Mouse (Mus musculus) liver, embryonic 12.5 days (tissue): Measurements from ENCODE around the gene Slc16a4. TPM values are rescaled to one million over a fixed set of nuclear protein-coding genes. Genes with fewer than 3 reads are reported as not detected.
A peak's percentile ranks its signal among the peaks of the same experiment; 100 is the strongest.

ENCODE experiments used
- ATAC-seq: fragments of 200-750 bp; cut with Nextera tagmentation; 2 replicates; pipeline ENCODE4 v1.8.0; 2017; ENCODE audit warnings: moderate number of reproducible peaks, mild to moderate bottlenecking, moderate library complexity
- H3K27ac ChIP-seq: fragments of 300-500 bp; sonication (generic); 2 replicates; pipeline ENCODE4 v1.5.1; 2016; ENCODE audit warnings: mild to moderate bottlenecking
- H3K27me3 ChIP-seq: fragments of 300-500 bp; sonication (generic); replicated peaks from 2 replicates; pipeline ENCODE4 v1.6.1; 2016; ENCODE audit warnings: mild to moderate bottlenecking, moderate library complexity
- H3K36me3 ChIP-seq: fragments of 300-500 bp; sonication (generic); 2 replicates; pipeline ENCODE4 v1.6.1; 2016; ENCODE audit warnings: mild to moderate bottlenecking, moderate library complexity
- H3K4me1 ChIP-seq: fragments of 300-500 bp; sonication (generic); 2 replicates; pipeline ENCODE4 v1.6.1; 2016
- H3K4me2 ChIP-seq: fragments of 300-500 bp; sonication (generic); 2 replicates; pipeline ENCODE4 v1.6.1; 2016; ENCODE audit warnings: mild to moderate bottlenecking, moderate library complexity
- H3K4me3 ChIP-seq: fragments of 300-500 bp; sonication (generic); 2 replicates; pipeline ENCODE4 v1.5.1; 2016; ENCODE audit warnings: mild to moderate bottlenecking, moderate library complexity
- H3K9ac ChIP-seq: fragments of 300-500 bp; sonication (generic); 2 replicates; pipeline ENCODE4 v1.6.1; 2016; ENCODE audit warnings: mild to moderate bottlenecking, moderate library complexity
- H3K9me3 ChIP-seq: fragments of 300-500 bp; sonication (generic); replicated peaks from 2 replicates; pipeline ENCODE4 v1.6.1; 2016; ENCODE audit warnings: mild to moderate bottlenecking, moderate library complexity
- WGBS: fragments of 180-500 bp; shearing (Covaris S2); methylation state at CpG from one replicate; pipeline ENCODE4 v1.1.7; 2016; ENCODE audit not compliant: insufficient replicate concordance; 5-methylcytosine and 5-hydroxymethylcytosine counted together
- polyA plus RNA-seq: library from polyadenylated mRNA; unstranded; fragments of >200 nt; fragmentation: Nextera tagmentation; extraction: Ambion mirVana; gene quantifications from 2 replicates; pipeline ENCODE4 v1.2.1, GENCODE M21; 2016

Gene Slc16a4
- polyA plus RNA-seq, 1 experiment from 2014 or later, result 1.0 TPM

DNA sequence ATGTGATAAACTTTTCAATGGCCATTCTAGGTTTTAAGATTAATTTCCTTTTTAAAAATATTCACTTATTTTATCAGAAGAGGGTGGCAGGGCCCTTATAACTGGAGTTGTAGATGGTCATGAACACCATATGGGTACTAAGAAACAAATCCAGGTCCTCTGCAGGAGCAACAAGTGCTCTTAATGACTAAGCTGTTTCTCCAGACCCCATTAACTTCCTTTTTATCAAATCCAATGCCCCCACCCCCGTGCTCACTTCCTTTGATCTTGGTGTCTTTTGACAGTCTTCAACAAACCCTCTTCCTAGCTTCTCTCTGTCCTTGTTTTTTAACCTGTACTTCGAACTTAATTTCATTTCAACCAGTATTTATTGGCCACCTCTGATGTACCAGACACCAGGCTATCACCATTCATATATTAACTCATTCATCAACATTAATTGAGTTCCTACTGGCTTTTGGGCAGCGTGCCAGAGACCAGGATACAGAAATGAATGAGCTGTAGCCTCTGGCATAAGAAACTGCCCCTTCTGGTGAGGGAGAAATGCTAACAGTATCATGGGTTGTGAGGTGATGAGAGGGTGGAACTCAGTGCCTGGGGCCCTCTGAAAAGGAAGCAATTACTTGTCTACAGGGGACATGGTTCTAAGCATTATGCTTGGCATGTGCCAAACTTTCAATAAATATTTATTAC, 54.1 kb downstream of the Slc16a4 start:
- H3K4me3 ChIP-seq, result no peak overlapping the region
- H3K36me3 ChIP-seq, result no peaks in the 10 kb centered on the region
- H3K4me2 ChIP-seq, result no peak overlapping the region
- H3K9me3 ChIP-seq, result no peaks in the 10 kb centered on the region
- H3K27me3 ChIP-seq, result peaks cover 6% of the 10 kb centered on the region; the same call in 1 of the 2 replicates
- no peak overlapping the region for H3K27ac ChIP-seq
- peaks cover 14% of the 10 kb centered on the region for H3K4me1 ChIP-seq
- no peak for ATAC-seq
- 22% methylated on average over 3 of the region's 3 CpGs for WGBS
- H3K9ac ChIP-seq, result no peak overlapping the region; the same call in 1 of the 2 replicates

DNA sequence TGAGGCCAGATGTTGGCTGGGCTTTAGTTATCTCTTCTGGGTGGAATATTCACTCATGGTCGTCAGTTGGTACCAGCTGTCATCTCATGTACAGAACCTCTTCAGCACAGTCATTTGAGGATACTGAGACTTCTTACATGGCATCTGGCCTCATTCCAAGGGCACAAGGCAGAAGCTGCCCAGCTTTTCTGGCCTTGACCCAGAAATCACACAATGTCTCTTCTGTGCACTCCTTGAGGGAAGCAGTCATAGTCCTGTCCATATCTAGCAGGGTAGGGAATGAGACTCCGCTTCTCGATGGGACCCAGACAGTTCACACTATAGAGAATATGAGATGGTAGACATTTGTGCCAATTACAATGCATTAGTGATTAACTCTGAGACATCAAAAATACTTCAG, 58.0 kb downstream of the Slc16a4 start:
- Histone ChIP-seq H3K27me3 (peaks cover 4% of the 10 kb centered on the region; the same call in 1 of the 2 replicates), H3K9ac (no peak overlapping the region), H3K27ac (no peak overlapping the region), H3K9me3 (no peaks in the 10 kb centered on the region), H3K36me3 (no peaks in the 10 kb centered on the region), H3K4me1 (peaks cover 14% of the 10 kb centered on the region), H3K4me3 (no peak overlapping the region), H3K4me2 (no peak overlapping the region)
- ATAC-seq, result no peak
- WGBS, result 72% methylated on average over 3 of the region's 3 CpGs

DNA sequence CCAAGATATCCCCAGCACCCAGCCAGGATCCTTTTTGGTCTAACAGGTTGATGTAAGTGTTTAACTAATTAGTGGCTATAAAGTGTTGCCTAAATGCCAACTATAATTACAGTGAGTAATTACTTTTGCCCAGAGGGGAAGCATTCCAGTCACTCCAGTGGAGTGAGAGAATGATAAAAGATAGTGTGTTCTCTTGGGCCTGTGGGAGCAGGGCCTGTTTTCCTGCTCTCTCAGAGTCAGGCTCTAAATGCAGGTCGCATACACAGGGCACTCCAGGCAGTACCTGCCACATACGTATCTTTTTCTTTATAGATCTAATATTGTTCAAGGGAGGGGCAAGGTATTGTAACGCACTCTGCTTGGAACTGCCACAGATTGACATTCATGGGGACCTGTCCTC, 60.7 kb downstream of the Slc16a4 start:
- Histone ChIP-seq H3K4me1 (peaks cover 1% of the 10 kb centered on the region; the same call in 1 of the 2 replicates), H3K27ac (no peak overlapping the region), H3K36me3 (no peaks in the 10 kb centered on the region), H3K27me3 (peaks cover 4% of the 10 kb centered on the region; the same call in 1 of the 2 replicates), H3K9me3 (no peaks in the 10 kb centered on the region), H3K4me2 (no peak overlapping the region), H3K4me3 (no peak overlapping the region), H3K9ac (no peak overlapping the region)
- no peak for ATAC-seq
- WGBS, result 58% methylated on average over 3 of the region's 3 CpGs

DNA sequence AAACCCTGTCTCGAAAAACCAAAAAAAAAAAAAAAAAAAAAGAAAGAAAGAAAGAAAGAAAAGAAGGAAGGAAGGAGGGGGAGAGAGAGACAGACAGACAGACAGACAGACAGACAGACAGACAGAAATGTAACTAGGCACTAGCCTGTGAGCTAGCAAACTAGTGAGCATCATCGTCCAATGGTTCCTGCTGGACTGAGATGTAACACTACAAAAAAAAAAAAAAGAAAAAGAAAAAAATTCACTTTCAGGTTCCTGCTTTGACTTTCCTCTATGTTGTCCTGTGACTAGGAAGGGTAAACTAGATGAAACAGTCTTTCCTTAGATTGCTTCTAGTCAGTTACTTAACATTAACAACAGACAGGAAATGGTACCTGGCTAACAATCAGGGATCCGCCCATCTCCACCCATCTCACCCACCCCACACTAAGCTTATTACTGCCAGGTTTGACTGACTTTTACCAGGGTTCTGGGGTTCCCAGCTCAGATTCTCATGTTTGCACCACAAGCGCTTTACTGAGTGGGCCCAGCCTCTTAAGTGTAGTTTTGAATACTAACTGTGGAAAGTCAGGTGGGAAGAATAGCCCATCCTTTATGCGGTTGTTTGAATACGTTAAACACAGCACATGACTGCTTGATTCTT, 64.7 kb downstream of the Slc16a4 start:
- 77% methylated on average over 5 of the region's 6 CpGs for WGBS
- H3K4me1 ChIP-seq, result peaks cover 10% of the 10 kb centered on the region; the same call in 1 of the 2 replicates
- H3K4me3 ChIP-seq, result no peak overlapping the region
- H3K27ac ChIP-seq, result no peak overlapping the region
- H3K9me3 ChIP-seq, result no peaks in the 10 kb centered on the region
- H3K27me3 ChIP-seq, result peaks cover 6% of the 10 kb centered on the region; the same call in 1 of the 2 replicates
- H3K4me2 ChIP-seq, result no peak overlapping the region
- no peak for ATAC-seq
- no peaks in the 10 kb centered on the region for H3K36me3 ChIP-seq
- H3K9ac ChIP-seq, result no peak overlapping the region

DNA sequence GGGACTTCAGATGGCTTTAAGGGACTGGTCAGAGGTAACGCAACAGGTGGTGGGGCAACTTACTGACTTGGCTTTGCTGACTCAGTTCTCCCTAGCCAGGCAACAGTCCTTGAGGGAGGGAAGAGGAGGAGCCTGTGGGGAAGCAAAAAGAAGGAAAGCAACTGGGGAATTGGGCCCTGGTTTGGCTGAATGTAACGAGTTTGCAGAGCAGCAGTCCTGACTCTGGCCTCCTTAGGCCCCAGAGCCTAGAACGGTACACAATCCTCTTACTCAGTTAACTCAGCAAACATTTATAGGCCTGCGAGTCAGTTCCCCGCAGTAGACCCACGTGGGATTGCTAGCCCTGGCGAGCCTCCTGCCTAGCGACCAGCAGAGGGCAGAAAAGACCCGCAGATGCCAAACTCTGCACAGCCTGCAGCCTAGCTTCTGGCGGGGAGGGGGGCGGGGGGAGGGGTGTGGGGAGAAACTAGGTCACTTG, 66.0 kb downstream of the Slc16a4 start:
- 2% methylated on average over 11 of the region's 11 CpGs for WGBS
- H3K9me3 ChIP-seq, result no peaks in the 10 kb centered on the region
- ATAC-seq, result peak; percentile 80
- H3K9ac ChIP-seq, result peak overlapping the region; percentile 2; the same call in 1 of the 2 replicates
- no peaks in the 10 kb centered on the region for H3K36me3 ChIP-seq
- H3K4me2 ChIP-seq, result peak overlapping the region; percentile 45
- no peak overlapping the region for H3K4me3 ChIP-seq
- H3K4me1 ChIP-seq, result peaks cover 10% of the 10 kb centered on the region; the same call in 1 of the 2 replicates
- no peak overlapping the region for H3K27ac ChIP-seq
- H3K27me3 ChIP-seq, result peaks cover 14% of the 10 kb centered on the region

DNA sequence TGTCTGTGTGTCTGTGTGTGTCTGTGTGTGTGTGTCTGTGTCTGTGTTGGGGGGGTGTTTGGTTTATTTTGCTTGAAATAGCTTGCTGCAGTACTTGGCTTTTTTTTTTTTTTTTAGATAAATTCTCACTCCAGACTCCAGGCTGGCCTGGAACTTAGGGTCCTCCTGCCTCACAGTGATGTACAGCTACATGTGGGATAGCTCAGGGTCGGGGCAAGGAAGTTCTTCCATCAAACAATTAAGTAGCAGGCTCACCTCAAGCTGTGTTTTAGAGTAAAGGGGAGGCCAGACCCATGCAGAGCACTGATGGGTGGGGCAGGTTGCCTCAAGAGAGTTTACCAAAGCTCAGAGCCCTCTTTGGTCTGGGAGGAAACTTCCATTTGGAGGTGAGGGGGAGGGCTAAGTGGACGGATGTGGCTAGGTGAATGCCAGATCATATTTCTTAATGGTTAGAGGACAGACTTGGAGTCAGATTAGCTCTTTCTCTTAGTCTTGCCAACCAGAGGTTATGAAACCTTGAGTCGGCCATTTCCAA, 66.7 kb downstream of the Slc16a4 start:
- Histone ChIP-seq H3K9ac (no peak overlapping the region), H3K9me3 (no peaks in the 10 kb centered on the region), H3K36me3 (no peaks in the 10 kb centered on the region), H3K4me3 (no peak overlapping the region), H3K27ac (no peak overlapping the region), H3K4me2 (no peak overlapping the region), H3K4me1 (peaks cover 10% of the 10 kb centered on the region; the same call in 1 of the 2 replicates), H3K27me3 (peaks cover 17% of the 10 kb centered on the region)
- WGBS, result 60% methylated on average over 3 of the region's 3 CpGs
- no peak for ATAC-seq

DNA sequence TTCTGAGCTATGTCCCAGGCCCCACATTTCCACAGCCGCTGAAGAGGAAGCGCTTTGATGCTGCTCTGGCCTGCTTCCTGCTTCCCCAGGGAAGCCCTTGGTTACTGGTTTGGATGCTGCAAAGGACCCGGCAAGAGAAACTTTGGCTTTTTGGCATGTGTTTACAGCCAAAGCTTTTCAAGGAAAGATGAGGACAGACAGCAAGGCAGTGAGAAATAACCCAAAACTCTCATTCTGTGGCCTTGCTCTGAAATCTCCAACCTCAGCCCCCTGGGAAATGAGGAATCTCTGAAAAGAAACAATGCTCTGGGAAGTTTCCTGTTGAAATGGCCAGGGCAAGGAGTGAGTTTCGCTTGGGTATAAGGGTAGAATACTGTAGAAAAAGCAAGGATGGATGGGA, 69.3 kb downstream of the Slc16a4 start:
- peaks cover 17% of the 10 kb centered on the region for H3K27me3 ChIP-seq
- H3K9me3 ChIP-seq, result no peaks in the 10 kb centered on the region
- H3K4me2 ChIP-seq, result no peak overlapping the region
- no peak overlapping the region for H3K9ac ChIP-seq
- ATAC-seq, result no peak
- H3K27ac ChIP-seq, result no peak overlapping the region
- H3K4me1 ChIP-seq, result peaks cover 10% of the 10 kb centered on the region; the same call in 1 of the 2 replicates
- WGBS, result 45% methylated on average over 4 of the region's 4 CpGs
- H3K4me3 ChIP-seq, result no peak overlapping the region
- no peaks in the 10 kb centered on the region for H3K36me3 ChIP-seq

Other genes with a start within 250 kb of the Slc16a4 start
- 0.05 TPM in 1 of 2 replicates, not detected in the other for gene Kcna2, start 190.1 kb upstream of the Slc16a4 start, polyA plus RNA-seq
- gene Kcna10, start 108.2 kb upstream of the Slc16a4 start, polyA plus RNA-seq, result not detected in 2 replicates
- not detected in 2 replicates for gene Cym, start 69.5 kb upstream of the Slc16a4 start, polyA plus RNA-seq
- not detected in 2 replicates for gene A630076J17Rik, start 60.6 kb upstream of the Slc16a4 start, polyA plus RNA-seq
- gene Prok1, start 51.5 kb upstream of the Slc16a4 start, polyA plus RNA-seq, result not detected in 2 replicates
- 123 and 128 TPM in 2 replicates for gene Lamtor5, start 12.4 kb upstream of the Slc16a4 start, polyA plus RNA-seq
- gene Rbm15, start 42.4 kb downstream of the Slc16a4 start, polyA plus RNA-seq, result 13.6 and 14.2 TPM in 2 replicates
- gene Kcnc4, start 168.3 kb downstream of the Slc16a4 start, polyA plus RNA-seq, result not detected in 2 replicates
- gene Slc6a17, start 226.8 kb downstream of the Slc16a4 start, polyA plus RNA-seq, result 0.42 and 0.61 TPM in 2 replicates